Mouse (Mus musculus) embryonic facial prominence, embryonic 10.5 days (tissue): ENCODE measurements around the gene Foxf1. TPM values are rescaled to one million over a fixed set of nuclear protein-coding genes. Genes with fewer than 3 reads are reported as not detected.

Source experiments
- DNase-seq: peaks from one replicate; pipeline ENCODE4 v3.0.0-alpha.2; 2017; ENCODE audit warnings: low spot score
- H3K27ac ChIP-seq: fragments of 300-500 bp; sonication (generic); replicated peaks from 2 replicates; pipeline ENCODE4 v1.5.1; 2016; ENCODE audit warnings: mild to moderate bottlenecking
- H3K27me3 ChIP-seq: fragments of 300-500 bp; sonication (generic); replicated peaks from 2 replicates; pipeline ENCODE4 v1.6.1; 2016; ENCODE audit warnings: low read depth, mild to moderate bottlenecking; ENCODE audit not compliant: poor library complexity, severe bottlenecking
- H3K36me3 ChIP-seq: fragments of 300-500 bp; sonication (generic); replicated peaks from 2 replicates; pipeline ENCODE4 v1.6.1; 2016; ENCODE audit warnings: mild to moderate bottlenecking, moderate library complexity
- H3K4me1 ChIP-seq: fragments of 300-500 bp; sonication (generic); 2 replicates; pipeline ENCODE4 v1.6.1; 2016
- H3K4me3 ChIP-seq: fragments of 300-500 bp; sonication (generic); 2 replicates; pipeline ENCODE4 v1.5.1; 2016; ENCODE audit warnings: mild to moderate bottlenecking, moderate library complexity
- H3K9me3 ChIP-seq: fragments of 300-500 bp; sonication (generic); 2 replicates; pipeline ENCODE4 v1.6.1; 2016; ENCODE audit warnings: mild to moderate bottlenecking
- WGBS: fragments of 180-500 bp; shearing (Covaris S2); methylation state at CpG from one replicate; pipeline ENCODE4 v1.1.7; 2016; 5-methylcytosine and 5-hydroxymethylcytosine counted together
- polyA plus RNA-seq: library from polyadenylated mRNA; unstranded; fragments of >200 nt; fragmentation: Nextera tagmentation; extraction: Ambion mirVana; gene quantifications from 2 replicates; pipeline ENCODE4 v1.2.1, GENCODE M21; 2016

The Foxf1 gene
- polyA plus RNA-seq, 1 experiment from 2014 or later = 28.8 TPM

DNA sequence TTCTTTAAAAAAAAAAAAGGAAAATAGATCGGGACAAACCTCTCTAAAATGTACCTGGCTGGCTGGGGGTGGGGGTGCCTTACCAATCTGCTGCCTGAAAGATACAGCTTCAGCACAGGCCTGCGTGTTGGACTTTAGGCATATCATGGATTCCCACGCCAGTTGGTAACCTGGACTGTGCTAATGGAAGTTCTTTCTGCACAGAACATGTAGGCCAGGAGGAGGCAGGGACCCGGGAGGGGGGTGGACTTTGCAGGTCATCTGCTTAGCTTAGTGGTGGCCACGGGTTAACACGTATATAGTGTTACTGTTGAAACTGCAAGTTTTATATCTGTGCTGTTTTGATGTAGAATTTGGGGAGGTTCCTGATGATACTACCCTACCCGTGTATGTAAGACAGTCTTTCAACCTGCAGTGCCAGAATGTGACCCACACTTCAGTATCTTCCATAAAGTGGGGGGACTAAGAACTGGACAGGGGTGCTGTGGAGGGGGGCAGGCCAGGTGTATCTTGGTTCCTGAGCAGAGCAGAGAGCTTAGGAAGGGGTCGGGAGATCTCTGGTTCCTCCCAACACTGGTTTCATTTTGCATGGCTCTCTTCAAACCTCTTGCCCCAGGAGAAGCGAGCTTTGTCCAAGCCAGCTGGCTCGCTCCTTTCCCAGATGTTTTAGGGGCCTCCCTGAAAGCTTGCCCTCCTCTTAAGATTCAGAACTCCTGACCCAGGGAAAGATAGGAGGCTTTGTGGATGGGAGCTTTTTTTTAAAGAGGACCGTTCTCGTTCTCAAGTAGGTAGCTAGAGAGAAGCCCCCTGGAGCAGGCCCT, 35.7 kb downstream of the Foxf1 start:
- peak; percentile 37 for DNase-seq
- Histone ChIP-seq H3K27me3 (peaks cover 100% of the 10 kb centered on the region), H3K4me1 (peaks cover 64% of the 10 kb centered on the region), H3K4me3 (peak overlapping the region; percentile 77), H3K36me3 (peaks cover 21% of the 10 kb centered on the region), H3K9me3 (peaks cover 4% of the 10 kb centered on the region; the same call in 1 of the 2 replicates), H3K27ac (no peak overlapping the region)
- WGBS = 3% methylated on average over 12 of the region's 12 CpGs

DNA sequence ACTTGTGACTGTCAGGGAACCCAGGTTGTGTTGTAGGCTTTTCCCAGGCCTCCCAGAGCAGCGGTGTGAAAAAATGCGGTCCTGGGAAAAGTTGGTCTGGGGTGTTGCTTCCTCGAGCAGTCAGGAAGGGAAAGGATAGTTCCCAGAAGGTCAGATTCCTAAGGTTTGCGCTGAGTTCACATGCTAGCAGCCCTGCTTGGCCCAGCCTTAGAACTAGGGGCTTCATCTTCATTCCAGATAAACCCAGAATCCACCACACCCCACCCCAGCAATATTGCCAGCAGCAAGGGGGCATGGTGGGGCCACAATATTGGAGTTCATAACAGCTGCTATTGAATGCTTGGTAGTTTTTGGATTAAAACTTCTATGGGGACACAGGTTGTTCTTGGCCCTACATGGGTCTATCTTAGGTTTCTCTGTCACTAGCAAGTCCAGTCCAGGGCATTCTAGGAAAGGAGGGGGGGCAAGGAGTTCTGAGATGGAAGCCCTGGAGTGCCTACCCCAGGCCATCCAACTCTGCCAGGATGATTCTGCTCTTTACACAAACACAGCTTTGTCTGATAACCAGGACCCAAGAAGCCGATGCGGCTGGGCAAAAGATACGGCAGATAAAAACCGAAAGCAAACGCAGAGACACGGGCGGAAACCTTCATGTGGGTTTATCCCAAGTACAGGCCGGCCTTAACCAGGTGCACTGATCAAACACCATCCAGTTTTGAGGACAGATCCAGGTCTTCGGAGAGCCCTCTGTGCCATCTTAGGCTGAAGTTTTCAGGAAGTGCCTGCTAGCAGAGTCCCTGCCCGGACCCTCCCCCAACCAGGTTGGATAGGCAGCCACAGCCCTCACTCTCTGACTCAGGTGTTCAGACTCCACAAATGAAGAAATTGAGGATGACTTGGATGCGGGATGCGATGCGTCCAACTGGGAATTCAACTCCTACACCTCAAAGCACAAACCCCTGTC, 36.6 kb downstream of the Foxf1 start:
- Histone ChIP-seq H3K4me1 (peaks cover 67% of the 10 kb centered on the region), H3K9me3 (peaks cover 4% of the 10 kb centered on the region; the same call in 1 of the 2 replicates), H3K27me3 (peaks cover 100% of the 10 kb centered on the region), H3K4me3 (peak overlapping the region; percentile 77), H3K27ac (no peak overlapping the region), H3K36me3 (peaks cover 21% of the 10 kb centered on the region)
- DNase-seq = peak; percentile 30
- 6% methylated on average over 17 of the region's 17 CpGs for WGBS

DNA sequence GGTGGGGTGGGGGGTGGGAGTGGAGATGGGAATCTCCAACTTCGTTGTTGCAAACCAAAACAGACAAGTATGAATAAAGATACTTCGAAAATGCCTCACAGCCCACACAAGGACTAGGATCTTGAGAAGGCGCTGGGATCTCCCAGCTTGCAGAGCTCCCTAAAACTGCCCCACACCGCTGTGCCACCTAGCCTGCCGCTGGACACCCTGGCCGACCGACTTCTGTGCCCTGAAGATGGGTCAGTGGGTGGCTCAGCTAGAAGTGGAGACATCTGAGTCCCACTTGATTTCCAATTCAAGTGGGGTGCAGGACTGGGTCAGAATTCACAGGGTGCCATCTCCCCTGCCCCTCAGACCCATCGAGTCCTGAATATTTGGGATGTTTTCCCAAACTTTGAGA, 37.5 kb downstream of the Foxf1 start:
- Histone ChIP-seq H3K4me1 (peaks cover 70% of the 10 kb centered on the region), H3K4me3 (peak overlapping the region; percentile 77; the same call in 1 of the 2 replicates), H3K27me3 (peaks cover 100% of the 10 kb centered on the region), H3K36me3 (peaks cover 21% of the 10 kb centered on the region), H3K9me3 (peaks cover 4% of the 10 kb centered on the region; the same call in 1 of the 2 replicates), H3K27ac (no peak overlapping the region)
- DNase-seq = no peak
- 10% methylated on average over 8 of the region's 8 CpGs for WGBS

DNA sequence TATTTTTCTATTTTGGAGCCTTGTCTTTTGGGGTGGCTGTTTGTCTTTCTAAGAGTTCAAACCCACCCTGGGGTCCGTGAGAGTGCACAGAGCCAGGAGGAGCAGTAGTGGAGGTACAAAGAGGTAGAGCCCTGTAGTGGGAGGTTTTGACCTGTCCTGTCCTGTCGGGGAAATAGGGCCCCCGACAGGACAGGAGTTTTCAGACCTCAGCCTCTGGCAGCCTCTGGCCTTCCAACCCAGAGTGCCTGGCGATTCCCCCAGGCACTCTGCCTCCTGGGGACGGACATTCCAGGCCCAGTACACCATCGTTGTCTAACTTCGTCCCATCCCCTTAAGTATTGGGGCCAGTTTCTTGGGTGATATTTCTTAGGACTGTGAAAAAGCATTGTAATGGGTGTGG, 38.2 kb downstream of the Foxf1 start:
- no peak for DNase-seq
- 9% methylated on average over 7 of the region's 7 CpGs for WGBS
- Histone ChIP-seq H3K4me1 (peaks cover 70% of the 10 kb centered on the region), H3K9me3 (peaks cover 4% of the 10 kb centered on the region; the same call in 1 of the 2 replicates), H3K36me3 (peaks cover 21% of the 10 kb centered on the region), H3K27me3 (peaks cover 100% of the 10 kb centered on the region), H3K27ac (no peak overlapping the region), H3K4me3 (0 out of 2 replicates have a peak overlapping the region, but pooled peaks have one; percentile 77)

DNA sequence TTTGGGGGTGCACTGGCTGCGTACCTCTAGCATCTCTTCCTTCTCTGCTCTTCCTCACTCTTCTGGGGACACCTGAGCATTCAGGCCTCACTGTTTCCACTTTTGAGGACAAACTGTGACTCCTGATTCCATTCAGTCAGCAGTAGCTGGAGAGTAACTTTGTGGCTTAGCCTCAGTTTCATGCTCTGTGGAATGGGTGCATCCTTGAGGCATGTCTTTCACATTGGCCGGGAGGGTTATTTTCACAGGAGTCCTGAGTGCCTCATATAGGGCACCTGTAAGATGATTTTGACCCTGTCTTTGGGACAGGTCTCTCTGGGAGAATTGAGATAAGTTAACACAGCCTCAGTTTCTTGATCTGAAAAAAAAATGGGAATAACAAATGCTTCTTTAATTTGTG, 38.9 kb downstream of the Foxf1 start:
- 34% methylated on average over 2 of the region's 2 CpGs for WGBS
- peaks cover 69% of the 10 kb centered on the region for H3K4me1 ChIP-seq

DNA sequence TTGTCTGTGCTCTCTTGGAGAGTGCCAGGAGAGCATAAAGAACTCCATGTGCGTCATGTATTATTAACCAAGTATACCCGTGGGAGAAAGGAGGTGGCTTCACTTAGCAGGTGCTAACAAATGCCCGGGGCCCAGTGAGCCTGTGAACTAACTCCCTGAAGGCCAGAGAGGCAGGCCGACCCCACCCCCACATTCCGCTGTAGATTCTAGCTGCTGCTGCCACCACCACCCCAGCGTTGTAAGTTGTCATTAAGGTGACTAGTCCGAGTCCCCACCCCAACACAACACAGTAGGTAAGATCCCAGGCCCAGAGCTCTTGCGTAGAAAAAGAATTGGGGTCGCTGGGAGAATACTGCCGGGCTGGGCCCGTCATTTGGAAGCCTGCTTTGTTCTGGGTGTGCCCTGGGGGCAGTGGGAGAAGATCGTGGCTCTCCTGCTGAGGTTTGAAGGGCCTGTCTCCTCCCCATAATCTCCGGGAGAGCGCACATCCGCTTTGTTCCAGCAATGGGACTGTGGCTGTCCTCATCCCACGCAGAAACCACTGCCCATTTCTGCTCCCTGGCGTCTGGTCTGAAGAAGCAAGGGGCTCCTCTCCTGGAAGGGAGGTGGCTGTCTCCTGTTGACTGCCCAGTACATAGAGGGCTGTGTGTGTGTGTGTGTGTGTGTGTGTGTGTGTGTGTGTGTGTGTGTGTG, 40.5 kb downstream of the Foxf1 start:
- peaks cover 100% of the 10 kb centered on the region for H3K27me3 ChIP-seq
- DNase-seq = no peak
- WGBS = 3% methylated on average over 17 of the region's 17 CpGs
- H3K9me3 ChIP-seq = peaks cover 4% of the 10 kb centered on the region; the same call in 1 of the 2 replicates
- H3K27ac ChIP-seq = peak overlapping the region; percentile 64
- H3K36me3 ChIP-seq = peaks cover 21% of the 10 kb centered on the region
- peaks cover 77% of the 10 kb centered on the region for H3K4me1 ChIP-seq
- H3K4me3 ChIP-seq = peak overlapping the region; percentile 52

More for the DNA sequence above, 38.9 kb downstream of the Foxf1 start:
- DNase-seq = no peak
- H3K9me3 ChIP-seq = peaks cover 4% of the 10 kb centered on the region; the same call in 1 of the 2 replicates
- peaks cover 21% of the 10 kb centered on the region for H3K36me3 ChIP-seq
- peaks cover 100% of the 10 kb centered on the region for H3K27me3 ChIP-seq
- no peak overlapping the region for H3K27ac ChIP-seq
- no peak overlapping the region for H3K4me3 ChIP-seq

DNA sequence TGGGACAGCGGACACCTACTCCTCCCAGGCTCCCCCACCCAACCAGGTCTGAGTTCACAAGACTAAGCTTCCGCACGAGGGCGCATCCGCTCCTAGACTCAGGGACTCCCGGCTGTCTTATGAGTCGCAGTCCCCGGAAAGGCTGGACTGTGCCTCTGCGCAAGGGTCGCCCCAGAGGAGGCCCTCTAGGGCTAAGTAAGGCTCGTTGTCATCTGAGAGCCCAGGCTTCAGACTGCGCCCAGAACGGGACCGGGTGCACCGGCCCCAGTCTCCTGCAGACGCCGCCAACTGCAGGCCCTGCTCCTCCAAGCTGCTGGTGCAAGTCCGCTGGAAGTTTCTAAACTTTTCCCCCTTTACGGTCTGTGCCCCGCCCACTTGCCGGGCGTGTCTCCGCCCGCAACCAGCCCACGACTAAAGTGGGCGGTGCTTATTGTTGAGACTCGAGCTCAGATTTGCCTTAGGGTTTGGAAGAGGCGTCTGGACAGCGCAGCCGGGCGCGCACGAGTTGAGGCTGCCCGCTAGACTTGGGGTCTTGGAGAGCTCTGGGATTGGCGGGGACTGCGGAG, 41.2 kb downstream of the Foxf1 start:
- WGBS = under 1% methylated on average over 36 of the region's 36 CpGs
- peak overlapping the region; percentile 64 for H3K27ac ChIP-seq

DNA sequence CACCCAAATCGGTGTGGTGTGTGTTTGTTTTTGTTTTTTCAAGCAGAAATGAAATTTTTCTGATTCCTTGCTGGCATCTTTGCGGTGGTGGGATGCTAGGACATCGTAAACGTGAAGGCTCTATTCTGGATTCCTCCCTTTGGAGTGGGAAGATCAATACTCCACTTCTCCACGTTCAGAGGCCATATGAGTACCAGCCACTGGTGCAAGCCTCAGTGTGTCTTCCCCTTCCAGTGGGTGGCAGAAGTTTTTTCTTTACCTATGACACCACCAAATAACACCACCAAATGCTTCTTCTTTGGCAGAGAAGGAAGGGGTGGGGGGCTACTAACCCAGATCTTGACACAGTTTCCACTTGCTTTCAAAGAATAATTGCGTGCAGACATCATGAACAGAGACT, 42.0 kb downstream of the Foxf1 start:
- WGBS = 3% methylated on average over 6 of the region's 6 CpGs
- H3K4me1 ChIP-seq = peaks cover 68% of the 10 kb centered on the region
- peak overlapping the region; percentile 52 for H3K4me3 ChIP-seq
- peaks cover 100% of the 10 kb centered on the region for H3K27me3 ChIP-seq
- peaks cover 18% of the 10 kb centered on the region for H3K36me3 ChIP-seq
- no peak for DNase-seq
- H3K9me3 ChIP-seq = peaks cover 4% of the 10 kb centered on the region; the same call in 1 of the 2 replicates
- H3K27ac ChIP-seq = no peak overlapping the region

More for the DNA sequence above, 41.2 kb downstream of the Foxf1 start:
- peaks cover 75% of the 10 kb centered on the region for H3K4me1 ChIP-seq
- H3K4me3 ChIP-seq = peak overlapping the region; percentile 52
- H3K9me3 ChIP-seq = peaks cover 4% of the 10 kb centered on the region; the same call in 1 of the 2 replicates
- H3K36me3 ChIP-seq = peaks cover 21% of the 10 kb centered on the region
- peak; percentile 90 for DNase-seq
- peaks cover 100% of the 10 kb centered on the region for H3K27me3 ChIP-seq

DNA sequence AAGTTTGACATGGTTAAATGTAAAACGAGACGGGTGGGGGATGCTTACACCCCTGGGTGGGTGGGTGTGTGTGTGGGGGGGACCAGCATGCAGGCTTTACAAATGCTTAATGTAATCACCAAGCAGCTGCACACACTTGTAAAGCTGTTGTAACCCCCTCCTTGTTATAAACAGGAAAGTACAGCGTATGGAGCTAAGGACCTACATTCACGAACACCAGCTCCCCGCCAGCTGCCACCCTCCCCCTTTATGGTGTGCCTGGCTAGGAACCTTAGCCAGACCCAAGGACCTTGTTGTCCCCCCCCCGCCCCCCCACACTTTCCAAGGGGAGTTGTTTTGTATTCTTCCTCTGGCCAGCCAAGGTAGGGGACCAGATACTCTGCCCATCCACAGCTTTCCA, 42.5 kb downstream of the Foxf1 start:
- peaks cover 63% of the 10 kb centered on the region for H3K4me1 ChIP-seq
- H3K4me3 ChIP-seq = peak overlapping the region; percentile 52
- no peak overlapping the region for H3K27ac ChIP-seq
- peak; percentile 33 for DNase-seq
- WGBS = 6% methylated on average over 6 of the region's 6 CpGs
- H3K9me3 ChIP-seq = peaks cover 4% of the 10 kb centered on the region; the same call in 1 of the 2 replicates
- peaks cover 99% of the 10 kb centered on the region for H3K27me3 ChIP-seq
- H3K36me3 ChIP-seq = peaks cover 13% of the 10 kb centered on the region; the same call in 1 of the 2 replicates

DNA sequence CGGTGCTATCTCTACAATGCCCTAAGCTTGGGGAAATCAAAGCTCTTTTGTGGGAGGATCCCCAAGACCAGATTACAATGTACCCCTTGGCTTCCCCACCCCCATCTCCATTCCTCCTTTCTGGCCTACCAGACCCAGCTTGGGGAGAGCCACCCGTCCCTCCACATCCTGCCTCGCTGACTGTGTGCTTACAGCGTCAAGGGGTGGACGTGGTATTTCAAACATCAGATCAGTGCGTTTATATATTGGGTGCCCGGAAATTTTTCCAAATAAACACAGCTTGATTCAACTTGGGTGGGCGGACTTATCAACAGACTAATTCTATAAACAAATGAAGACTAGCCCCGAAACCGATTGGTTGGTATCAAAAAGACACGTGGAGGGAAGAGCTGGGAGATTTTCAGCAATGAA, 43.1 kb downstream of the Foxf1 start:
- DNase-seq = peak; percentile 57
- 2% methylated on average over 11 of the region's 11 CpGs for WGBS
- no peak overlapping the region for H3K27ac ChIP-seq
- H3K4me1 ChIP-seq = peaks cover 60% of the 10 kb centered on the region
- H3K9me3 ChIP-seq = peaks cover 4% of the 10 kb centered on the region; the same call in 1 of the 2 replicates
- peak overlapping the region; percentile 52; the same call in 1 of the 2 replicates for H3K4me3 ChIP-seq
- peaks cover 7% of the 10 kb centered on the region; the same call in 1 of the 2 replicates for H3K36me3 ChIP-seq
- H3K27me3 ChIP-seq = peaks cover 99% of the 10 kb centered on the region

DNA sequence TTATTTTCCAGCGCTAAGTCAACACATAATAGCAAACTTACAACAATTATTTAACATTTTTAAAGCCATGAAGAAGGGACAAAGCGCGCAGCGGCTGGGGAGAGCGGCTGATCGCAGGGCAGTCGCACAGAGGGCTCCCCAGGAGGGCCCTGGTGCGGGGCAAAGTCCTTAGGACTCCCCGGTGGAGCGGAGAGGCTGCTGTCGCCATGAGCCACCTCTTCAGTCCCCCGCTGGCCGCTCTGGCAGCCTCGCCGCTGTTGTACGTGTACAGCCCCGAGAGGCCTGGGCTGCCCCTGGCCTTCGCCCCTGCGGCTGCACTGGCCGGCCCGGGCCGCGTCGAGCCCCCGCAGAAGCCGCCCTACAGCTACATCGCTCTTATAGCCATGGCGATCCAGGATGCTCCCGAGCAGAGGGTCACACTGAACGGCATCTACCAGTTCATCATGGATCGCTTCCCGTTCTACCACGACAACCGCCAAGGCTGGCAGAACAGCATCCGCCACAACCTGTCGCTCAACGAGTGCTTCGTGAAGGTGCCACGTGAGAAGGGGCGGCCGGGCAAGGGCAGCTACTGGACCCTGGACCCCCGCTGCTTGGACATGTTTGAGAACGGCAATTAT, 43.7 kb downstream of the Foxf1 start, which contains the start of gene Foxl1:
Gene Foxl1, plus strand, starts transcription at position 185 of the 620 bp plus-strand sequence.
- under 1% methylated on average over 43 of the region's 43 CpGs for WGBS
- H3K36me3 ChIP-seq = peaks cover 4% of the 10 kb centered on the region; the same call in 1 of the 2 replicates
- no peak for DNase-seq
- H3K27me3 ChIP-seq = peaks cover 99% of the 10 kb centered on the region
- H3K4me1 ChIP-seq = peaks cover 59% of the 10 kb centered on the region
- H3K27ac ChIP-seq = peak within 1 kb of the TSS; percentile 71
- peaks cover 4% of the 10 kb centered on the region; the same call in 1 of the 2 replicates for H3K9me3 ChIP-seq
- peak within 1 kb of the TSS; percentile 52 for H3K4me3 ChIP-seq
